Mouse (Mus musculus) embryo, embryonic 11.5 days (tissue): ENCODE results near the gene Dnah3.

Source experiments
- DNase-seq: peaks from one replicate; pipeline ENCODE4 v3.0.0-alpha.2; 2012; ENCODE audit warnings: low read depth, low spot score

Gene Dnah3

DNA sequence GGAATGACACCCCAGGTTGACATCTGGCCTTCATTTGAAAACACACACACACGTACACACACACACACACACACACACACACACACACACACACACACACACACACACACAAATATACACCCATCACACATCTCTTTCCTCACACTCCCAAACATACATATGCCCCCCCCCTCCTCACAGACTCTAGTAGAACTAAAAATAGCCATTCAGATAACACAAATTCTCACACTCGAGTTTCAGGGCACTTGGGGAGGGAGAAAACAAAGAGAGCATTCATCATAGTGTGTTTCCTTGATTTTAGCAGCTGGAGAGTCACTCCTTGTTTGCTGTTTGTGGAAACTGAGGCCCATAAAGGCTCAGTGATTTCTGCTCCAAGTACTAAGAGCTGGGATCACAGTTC, 41.1 kb downstream of the Dnah3 start:
- no peak for DNase-seq

DNA sequence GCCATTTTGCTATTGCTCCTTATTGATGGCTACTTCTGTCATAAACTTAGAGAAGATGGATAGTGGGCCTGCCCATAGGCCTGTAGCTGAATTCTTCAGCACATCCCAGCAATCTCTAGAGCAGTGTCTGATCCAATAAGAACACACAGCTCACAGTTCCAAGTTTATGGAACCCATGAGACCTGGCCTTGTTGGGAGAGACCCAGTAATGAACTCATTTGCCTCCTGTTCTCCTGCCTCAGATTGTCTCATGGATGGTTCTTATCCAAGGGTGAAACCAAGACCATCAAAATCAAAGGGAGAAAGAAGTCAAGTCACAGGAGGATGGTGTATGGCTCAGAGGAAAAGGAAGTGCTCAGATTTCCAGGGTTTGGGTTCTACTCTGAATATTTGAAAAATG, 44.6 kb downstream of the Dnah3 start:
- DNase-seq, result no peak

DNA sequence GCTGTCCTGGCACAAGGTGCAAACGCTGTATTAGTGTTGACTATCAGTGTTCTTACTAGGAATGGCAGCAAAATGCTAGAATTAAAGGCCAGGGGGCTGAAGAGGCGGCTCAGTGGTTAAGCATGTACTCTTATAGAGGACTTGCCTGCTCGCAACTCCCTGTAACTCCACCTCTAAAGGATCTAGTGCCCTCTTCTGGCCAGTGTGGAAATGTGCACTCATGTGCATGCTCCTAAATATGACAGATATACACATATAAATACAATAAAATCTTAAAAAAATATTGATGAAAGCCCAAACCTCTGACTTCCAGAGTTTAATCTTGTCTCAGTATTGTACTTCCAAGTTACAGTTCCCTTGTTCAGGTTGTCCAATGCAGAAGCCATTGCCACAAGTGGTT, 51.1 kb downstream of the Dnah3 start:
- no peak for DNase-seq

DNA sequence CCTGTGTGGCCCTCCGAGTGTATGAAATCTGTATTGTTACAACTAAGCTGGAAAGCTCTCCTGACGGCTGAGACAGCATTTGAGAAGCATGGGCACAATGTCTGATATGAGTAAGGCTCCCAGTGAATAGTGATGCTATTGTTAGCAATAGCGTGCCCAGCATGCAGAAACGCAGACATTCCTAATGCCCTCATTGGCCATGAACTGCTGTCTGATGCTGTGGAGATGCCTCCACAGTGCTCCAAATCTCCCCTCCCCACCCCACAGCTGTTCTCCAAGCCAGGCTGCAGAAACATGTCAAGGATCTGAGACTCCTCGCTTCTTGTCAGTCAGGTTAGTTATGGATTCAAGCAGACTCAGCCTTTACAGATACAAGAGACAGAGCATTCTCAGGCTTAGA, 58.7 kb downstream of the Dnah3 start:
- no peak for DNase-seq

DNA sequence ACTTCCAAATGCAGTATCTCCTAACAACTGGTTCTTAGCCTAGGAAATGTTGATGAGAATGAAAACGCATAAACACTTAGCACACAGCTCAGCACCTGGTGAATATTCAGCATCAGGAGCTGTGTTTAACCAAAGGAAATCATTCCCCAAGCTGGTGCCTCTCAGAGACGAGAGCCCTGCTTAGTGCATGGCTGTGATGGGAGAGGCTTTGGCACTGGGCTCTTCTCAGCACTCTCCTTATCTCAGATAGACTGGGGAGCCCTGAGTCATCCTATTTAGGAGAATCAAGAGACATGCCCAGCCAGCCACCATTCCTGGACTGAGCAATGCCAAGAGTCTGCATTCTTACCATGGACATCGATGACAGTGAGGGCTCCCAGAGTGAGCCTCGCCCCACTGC, 60.1 kb downstream of the Dnah3 start:
- no peak for DNase-seq

DNA sequence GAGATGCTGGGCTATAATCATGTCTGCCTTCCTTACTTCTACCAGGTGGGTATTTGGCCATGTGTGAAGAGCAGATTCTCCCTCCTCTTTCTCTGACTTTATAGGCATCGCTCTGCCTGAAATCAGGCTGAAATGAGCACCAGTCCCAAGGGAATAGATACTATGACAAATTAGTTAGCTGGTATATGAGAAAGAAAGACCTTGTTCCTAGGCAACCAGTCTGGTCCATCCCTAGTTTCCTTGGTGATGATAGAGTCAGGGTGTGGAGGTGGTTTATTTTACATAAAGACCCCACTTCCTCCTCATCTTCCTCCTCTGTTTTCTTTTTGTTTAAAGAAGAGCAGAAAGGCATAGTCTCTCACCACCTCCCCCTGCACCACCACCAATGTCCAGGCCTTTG, 60.5 kb downstream of the Dnah3 start:
- DNase-seq, result no peak

DNA sequence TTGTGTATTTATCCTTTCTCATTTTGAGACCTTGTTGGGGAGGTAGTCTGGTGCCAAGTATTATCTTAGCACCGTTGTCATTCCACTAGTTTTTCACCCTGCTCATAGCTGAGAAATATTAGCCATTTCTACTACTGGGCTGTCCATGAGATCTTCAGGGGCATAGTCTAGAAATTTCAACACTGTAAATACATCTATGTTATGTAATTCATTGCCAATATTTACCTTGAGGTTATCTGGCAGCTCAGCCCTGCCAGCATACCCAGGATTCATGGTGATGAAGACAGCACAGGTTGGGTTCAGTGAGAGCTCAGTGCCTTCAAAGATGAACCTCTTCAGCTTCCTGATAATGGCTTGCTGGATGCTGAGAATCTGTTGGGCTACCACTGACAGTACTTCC, 66.4 kb downstream of the Dnah3 start:
- no peak for DNase-seq

DNA sequence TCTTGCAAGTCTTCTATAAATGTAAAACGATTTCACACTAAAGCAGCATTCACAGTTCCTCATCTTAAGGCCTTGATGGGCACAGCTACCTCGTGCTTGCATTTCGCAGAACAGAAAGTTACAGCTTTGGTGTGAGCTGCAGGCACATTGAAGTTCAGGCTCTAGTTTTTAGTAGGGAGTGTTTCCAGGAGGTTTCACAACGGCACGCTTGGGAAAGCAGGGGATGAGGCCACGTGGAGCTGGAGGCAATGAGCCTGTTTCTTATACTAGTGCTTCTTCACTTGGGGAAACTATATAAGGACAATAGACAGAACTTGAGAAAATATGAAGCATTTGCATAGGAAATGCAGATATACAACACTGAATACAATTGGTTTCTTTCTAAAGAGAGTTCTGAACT, 98.0 kb downstream of the Dnah3 start:
- DNase-seq, result no peak

DNA sequence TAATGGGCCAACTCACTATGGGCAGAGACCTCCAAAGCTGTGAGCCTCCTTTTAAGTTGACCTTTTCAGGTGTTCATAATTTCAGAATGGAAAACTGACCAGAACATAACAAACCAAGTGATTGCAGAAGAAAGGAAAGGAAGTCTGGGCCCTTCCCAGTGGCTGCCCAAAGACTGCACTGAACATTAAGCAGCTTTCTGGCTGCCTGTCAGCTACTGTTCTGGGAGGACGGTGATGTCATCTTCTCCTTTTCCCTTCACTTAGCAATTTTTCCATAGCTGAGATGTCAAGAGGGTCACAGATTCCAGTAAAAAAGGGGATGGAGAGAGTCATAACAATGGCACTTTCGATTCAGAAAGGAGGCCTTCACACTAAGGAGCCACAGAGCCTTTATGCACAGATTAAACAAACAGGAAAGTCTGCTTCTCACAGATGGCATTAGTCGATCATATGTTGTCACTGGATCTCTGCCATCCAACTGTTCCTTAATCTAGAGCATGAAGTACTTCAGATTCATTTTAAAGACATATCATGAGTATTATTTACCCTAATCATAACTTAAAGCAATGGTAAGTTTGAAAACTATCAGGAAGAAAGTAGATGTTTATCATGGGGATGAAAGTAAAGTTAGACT, 109.7 kb downstream of the Dnah3 start:
- no peak for DNase-seq

DNA sequence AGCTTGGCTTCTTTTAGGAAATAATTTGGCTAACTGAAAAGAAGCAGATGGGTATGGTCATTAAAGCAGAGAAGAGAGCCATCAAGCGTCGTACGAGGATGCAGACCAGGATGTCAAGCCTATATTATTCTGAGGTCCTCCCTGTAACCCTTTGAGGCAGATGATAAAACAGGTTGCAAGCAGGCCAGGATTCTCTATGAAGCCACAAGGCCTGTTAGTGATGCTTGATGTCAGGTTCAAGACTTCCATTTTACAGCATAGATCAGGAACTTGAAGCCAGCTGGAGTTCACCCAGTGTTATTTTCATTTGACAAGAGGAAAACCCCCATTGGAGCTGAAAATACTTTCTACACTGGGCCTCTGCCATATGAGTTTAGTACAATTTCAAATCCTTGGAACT, 114.9 kb downstream of the Dnah3 start:
- DNase-seq, result no peak

DNA sequence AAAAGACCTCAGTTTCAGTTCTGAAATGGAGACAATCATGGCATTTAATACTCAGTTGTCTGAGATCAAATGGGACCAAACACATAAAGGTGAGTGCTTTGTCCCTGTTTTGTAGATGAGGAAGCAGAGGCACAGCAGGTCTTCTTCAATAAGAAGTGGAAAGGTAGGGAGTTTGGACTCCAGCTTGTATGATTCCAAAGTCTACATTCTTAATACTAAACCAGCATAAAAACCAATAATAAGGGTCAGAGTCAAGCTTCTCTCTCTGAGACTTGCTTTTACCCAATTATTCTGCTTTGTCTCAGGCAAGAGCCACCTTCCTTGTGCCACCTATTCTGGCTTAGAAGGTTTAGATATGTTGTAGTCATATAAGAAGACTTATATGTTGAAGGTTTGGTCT, 116.5 kb downstream of the Dnah3 start:
- DNase-seq, result no peak

DNA sequence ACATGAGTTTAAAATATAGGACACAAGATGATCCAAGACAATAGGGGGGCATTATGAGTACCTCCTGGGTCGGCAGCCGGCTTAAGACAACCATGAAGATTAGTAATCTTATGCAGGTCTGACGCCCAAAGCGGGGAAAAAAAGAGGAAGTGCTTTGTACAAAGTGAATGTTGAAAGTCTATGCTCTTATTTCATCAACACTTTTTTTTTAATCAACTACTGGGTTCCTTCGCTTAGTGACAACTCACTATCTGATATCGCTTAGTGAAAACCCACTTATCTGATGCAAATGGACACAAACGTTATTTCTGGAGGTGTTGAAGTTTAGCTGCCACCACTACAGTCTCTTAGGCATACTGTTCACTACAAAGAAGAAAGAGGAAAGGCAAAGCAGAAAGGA, 117.5 kb downstream of the Dnah3 start:
- DNase-seq, result no peak

DNA sequence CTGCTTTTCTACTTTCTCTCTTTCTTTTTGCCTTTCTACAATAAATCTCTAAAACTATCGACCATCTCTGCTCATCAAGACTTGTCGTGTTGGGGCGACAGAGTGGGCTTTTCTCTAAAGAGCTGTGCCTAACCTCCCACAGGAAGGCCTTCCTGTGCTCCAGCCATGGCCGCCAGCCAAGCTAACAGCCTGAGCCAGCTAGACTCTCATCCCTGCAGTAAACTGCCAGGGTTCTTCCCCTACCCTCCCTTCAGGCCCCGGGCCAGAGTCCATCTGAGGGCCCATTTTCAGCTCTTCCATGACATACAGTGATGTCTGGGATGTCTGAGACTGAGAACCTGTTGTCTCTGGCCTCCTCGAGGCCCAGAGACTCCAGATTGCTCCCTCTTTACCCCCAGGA, 118.8 kb downstream of the Dnah3 start:
- DNase-seq, result no peak

DNA sequence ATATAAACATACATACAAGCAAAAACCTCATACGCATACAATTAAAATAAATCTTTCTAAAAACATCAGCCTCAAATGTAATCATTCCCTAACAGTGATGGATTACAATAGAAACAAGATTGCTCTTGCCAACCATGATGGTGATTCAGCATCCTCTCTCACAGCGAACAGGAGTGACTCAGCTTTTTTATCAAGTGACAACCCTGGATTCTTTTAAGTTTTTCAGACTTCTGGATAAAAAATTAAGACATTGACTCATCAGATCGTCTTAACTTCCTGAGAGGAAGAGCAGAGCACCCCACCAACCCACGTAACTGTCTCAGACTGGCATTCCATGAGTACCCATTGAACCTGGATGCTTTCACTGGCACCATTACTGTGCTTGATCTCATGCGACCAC, 120.9 kb downstream of the Dnah3 start:
- no peak for DNase-seq

DNA sequence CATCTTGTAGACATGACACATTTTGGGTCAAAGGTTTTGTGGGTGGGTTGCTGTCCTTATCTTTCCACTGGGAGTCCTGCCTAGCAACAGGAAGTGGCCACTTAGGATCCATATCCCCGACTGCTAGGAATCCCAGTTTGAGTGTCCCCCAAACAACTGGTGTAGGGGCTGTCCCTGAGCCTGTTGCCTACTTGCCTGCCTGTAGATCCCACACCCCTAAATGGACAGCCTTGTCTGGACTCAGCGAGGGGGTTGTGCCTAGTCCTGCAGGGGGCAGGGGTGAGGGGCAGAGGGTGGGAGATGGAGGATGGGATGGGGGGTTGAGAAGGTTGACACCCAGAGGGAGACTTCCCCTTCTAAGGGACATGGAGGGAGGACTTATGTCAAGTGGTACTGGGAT, 125.8 kb downstream of the Dnah3 start:
- no peak for DNase-seq

DNA sequence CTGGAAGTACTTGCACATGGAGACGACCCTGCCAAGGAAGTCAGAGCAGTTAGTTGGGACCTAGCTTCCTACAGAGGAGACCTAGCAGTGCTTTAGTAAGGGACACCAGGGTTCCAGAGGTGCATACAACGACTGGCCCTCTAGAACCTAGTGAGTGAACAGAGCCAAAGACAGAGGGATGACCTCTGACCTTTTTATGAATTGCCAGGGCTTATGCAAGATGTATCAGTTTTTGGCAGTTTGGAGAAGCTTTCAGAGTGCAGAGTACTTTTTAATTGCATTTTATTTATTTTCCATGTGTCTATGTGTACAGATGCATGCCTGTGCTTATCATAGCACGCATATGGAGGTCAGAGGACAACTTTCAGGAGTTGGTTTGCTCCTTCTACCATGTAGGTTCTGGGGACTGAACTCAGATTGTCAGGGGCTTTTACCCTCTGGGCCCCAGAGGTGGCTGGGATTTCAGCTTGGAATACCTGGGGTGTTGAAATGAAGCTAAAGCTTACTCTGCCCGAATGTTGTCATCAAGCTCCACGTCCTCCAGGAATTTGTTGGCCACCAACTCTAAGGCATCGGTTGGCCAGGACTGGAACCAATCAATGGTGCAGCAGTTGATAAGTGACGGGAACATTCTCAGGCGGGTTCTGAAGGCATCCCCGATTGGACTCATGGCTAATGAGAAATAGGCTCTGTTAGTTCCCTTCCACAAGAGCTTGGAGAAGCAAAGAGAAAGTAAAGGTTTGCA, 129.3 kb downstream of the Dnah3 start:
- DNase-seq, result no peak

DNA sequence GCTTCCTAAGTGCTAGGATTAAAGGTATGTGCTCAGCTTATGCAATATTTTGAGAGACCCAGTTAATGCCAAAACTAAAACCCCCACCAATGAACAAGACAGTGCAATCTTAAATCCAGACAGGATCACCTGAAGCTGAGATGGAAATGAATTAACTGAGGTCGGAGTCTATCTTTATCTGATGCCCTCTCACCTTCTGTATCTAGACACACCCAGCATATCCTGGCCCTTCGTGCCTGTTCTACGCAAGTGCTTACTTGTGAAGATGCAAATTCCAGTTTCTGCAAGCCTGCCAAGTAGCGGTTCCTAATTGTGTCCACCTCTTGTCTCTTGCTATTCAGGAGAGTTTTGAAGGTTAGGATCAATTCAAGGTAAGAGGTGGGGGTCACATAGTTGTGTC, 129.9 kb downstream of the Dnah3 start:
- no peak for DNase-seq

DNA sequence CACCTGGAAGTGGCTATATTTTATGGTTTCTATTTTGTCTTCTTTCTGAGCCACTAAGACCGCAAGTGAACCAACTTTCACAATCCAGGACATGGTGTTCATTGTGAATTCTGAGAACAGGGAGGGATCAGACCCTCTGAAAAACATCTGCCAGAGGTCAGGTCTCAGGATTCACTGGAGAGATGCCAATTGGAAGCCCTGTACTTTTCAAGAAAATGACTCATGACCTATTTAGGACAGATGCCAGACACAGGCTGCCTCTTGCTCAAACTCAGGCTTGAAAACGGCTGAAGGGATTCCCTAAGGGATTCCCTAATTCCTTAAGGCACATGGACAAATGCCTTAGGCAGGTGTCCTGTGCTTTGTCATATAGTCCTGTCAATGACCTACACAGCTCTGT, 134.0 kb downstream of the Dnah3 start:
- no peak for DNase-seq

DNA sequence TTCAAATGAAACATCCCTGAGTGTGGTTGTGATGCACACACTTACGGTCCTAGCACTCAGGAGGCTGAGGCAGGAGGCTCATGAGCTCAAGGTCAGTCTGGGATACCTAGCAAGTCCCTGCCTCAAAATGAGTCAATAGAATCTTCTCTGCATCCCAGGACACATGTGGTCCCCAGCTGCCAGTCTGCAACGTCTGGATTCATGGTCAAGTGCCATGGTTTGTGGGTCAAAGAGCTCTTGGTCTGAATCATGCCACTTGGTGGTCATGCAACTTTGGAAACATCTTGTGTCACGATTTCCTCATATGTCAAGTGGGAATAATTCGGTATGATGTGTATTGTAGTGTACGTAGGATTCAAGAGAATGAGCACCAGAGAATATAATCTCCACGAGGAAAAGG, 134.5 kb downstream of the Dnah3 start:
- DNase-seq, result no peak

DNA sequence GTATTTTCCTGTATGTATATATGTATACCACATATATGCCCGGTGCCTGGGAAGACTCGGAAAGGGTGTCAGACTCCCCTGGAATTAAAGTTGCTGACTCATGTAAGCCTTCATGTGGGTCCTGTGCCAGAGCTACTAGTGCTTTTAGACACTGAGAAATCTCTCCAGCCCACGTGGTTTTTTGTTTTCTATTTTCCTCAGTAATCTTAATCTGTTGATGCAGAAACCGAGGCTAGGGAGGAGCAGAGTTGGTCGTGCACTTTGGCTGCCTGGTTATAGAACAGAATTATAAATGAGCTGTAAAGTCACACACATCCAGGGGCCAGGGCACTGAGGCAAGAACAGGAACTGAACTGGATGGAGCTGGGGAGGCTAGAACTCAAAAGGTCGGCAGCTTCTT, 135.1 kb downstream of the Dnah3 start:
- DNase-seq, result no peak

DNA sequence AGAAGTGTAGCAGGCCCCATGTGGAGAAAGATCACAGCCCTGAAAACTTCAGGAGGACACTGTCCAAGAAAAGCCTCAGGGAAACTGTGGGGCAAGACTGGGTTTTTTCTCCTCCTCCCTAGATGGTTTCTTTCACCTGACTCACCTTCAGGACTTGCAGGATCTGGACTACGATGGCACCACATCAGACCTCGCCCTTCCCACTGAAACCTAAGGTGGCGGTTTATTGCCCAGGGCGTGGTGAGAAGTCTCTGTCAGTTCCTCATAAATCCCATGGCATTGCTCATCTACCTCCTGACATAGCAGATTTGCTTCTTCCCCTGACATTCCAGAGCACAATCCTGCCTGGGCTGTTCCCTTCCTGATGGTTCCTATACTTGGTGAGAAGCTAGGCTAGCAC, 135.6 kb downstream of the Dnah3 start:
- DNase-seq, result no peak

DNA sequence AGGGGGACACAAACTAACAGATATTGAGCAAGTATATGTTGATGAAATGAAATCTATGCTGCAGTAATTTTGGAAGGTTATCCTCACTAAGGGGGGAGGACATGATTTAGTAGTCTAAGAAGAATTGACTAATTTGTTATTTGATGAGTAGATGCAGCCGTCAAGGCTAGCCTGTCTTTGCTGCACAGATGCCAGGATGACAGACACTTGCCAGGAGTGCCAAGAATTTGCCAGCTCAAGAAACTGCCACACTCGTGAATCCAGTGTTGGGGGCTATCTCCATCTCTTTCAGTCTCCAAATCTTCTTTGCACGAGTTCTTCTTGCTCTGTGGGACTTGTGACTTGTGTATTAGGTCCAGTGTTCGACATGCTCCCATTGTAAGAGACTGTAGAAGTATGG, 136.0 kb downstream of the Dnah3 start:
- no peak for DNase-seq

DNA sequence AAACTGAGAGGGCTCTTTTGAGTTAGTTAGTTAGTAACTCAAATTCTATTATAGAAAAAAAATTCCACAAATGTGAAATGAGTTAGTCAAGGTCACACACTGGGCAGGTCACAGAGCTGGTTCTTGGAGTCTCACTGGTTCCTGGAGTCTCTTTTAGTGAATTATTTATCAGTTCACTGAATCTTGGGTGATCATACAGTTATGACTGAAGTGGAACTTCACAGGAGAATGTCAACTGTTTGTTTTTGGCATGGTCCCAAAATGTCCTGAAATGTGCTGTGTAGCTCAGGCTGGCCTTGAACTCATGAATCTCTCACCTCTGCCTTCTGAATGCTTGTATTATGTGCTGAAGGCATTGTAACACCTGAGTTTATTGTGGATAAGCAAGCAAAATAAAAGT, 137.7 kb downstream of the Dnah3 start:
- DNase-seq, result no peak

DNA sequence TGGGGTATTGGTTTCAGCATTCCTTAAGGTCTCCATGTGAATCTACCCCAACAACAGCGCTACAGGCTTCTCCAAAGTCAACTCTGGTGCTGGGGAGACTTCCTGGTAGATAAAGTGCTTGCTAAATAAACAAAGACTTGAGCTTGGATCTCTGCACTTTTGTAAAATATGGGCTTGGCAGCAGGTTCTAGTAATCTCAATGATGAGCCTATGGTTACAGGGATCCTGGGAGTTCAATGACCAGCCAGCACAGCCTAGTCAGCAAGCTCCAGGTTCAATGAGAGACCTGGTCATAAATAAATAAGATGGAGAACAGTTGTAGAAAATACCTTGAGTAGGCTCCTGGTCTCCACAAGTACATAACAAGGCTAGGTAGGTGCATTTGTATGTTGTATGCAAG, 141.0 kb downstream of the Dnah3 start:
- DNase-seq, result no peak
